Mouse (Mus musculus) thymus, adult 18-20 months (tissue): ENCODE data around the gene Msi2.

Experiments
- DNase-seq, 2 experiments: peaks; one replicate each; pipeline ENCODE4 v3.0.0; 2022; ENCODE audit warnings: mixed read lengths in 2 of 2

Msi2 gene

GRCm38 (mm10) chr11:88534331-88534929 lies 183.9 kb downstream of the Msi2 start:
- no peak for DNase-seq

GRCm38 (mm10) chr11:88532016-88532415 lies 186.3 kb downstream of the Msi2 start:
- DNase-seq = no peak

- DNase-seq = no peak
These were observed 188.3 kb downstream of the Msi2 start for GRCm38 (mm10) chr11:88530032-88530431.

GRCm38 (mm10) chr11:88528522-88529101 lies 189.7 kb downstream of the Msi2 start:
- no peak for DNase-seq

- no peak for DNase-seq
These were observed 191.6 kb downstream of the Msi2 start for GRCm38 (mm10) chr11:88526711-88527110.

GRCm38 (mm10) chr11:88524790-88525575 lies 193.3 kb downstream of the Msi2 start:
- no peak for DNase-seq

- DNase-seq = no peak
These were observed 193.9 kb downstream of the Msi2 start for GRCm38 (mm10) chr11:88524437-88524789.

- DNase-seq = no peak
These were observed 194.4 kb downstream of the Msi2 start for GRCm38 (mm10) chr11:88523921-88524320.

GRCm38 (mm10) chr11:88523511-88523910 lies 194.8 kb downstream of the Msi2 start:
- no peak for DNase-seq

GRCm38 (mm10) chr11:88522114-88522513 lies 196.2 kb downstream of the Msi2 start:
- DNase-seq = no peak

- DNase-seq = no peak
These were observed 197.2 kb downstream of the Msi2 start for GRCm38 (mm10) chr11:88520951-88521730.

- DNase-seq = no peak
These were observed 200.0 kb downstream of the Msi2 start for GRCm38 (mm10) chr11:88518361-88518760.

GRCm38 (mm10) chr11:88516596-88517485 lies 201.5 kb downstream of the Msi2 start:
- DNase-seq = no peak

GRCm38 (mm10) chr11:88515736-88516583 lies 202.4 kb downstream of the Msi2 start:
- DNase-seq = no peak

- DNase-seq = no peak
These were observed 203.0 kb downstream of the Msi2 start for GRCm38 (mm10) chr11:88515267-88515666.

- no peak for DNase-seq
These were observed 204.0 kb downstream of the Msi2 start for GRCm38 (mm10) chr11:88514151-88514926.

- peak; percentile 22 to 32 for DNase-seq
These were observed 205.7 kb downstream of the Msi2 start for GRCm38 (mm10) chr11:88512580-88512979.

GRCm38 (mm10) chr11:88510282-88510850 lies 207.9 kb downstream of the Msi2 start:
- DNase-seq = no peak

GRCm38 (mm10) chr11:88509464-88509863 lies 208.8 kb downstream of the Msi2 start:
- no peak for DNase-seq

GRCm38 (mm10) chr11:88508133-88508532 lies 210.2 kb downstream of the Msi2 start:
- no peak for DNase-seq
